Mouse (Mus musculus): ENCODE data around the gene Cobl.

The Cobl gene

DNA sequence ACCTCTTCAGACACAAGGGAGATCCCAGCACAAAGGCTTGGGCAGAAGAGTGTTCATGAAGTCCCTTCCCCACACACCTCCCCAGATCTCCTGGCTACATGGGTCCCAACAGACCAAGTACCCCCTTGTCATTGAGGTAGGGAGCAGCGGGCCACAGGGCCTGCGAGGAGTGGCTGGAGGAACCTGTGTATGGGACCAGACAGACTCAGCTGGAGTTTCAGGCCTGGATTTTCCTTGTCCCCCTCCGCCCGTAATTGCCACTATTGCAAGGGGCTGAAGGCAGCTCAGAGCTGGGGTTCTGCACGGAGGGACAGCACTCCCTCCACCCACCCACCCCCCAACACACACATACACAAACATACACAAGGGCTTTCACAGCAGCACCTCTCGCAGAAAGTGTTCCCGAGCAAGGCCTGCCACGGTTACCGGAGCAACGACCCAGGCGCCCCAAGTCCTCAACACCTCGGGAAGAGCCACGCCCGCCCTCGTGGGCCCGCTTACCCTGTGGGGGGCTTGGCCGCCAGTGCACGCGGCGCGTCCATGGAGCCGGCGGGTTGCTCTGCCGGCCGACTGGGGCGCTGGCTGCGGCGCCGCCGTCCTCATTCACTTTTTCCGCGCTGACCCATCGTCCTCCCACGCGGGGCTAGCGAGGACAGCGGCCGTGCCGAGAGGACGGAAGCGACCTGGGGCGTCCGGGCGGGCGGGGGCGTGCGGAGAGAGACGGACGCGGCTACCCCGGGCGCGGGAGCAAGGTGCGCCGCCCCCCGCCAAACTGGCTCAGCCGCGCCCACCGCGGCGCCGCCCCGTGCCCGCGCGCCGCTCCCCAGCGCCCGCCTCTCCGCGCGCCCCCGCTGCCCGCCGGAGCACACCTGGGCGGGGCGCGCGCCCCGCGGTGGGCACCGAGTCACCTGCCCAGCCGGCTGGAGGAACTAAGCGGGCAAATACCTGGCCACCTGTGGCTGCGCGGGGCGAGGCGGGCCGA, at the start of gene Cobl:
Gene Cobl, minus strand, starts transcription at position 780 of the 982 bp plus-strand sequence.
- no peak for DNase-seq (ENCODE audit: low read depth, low spot score)

DNA sequence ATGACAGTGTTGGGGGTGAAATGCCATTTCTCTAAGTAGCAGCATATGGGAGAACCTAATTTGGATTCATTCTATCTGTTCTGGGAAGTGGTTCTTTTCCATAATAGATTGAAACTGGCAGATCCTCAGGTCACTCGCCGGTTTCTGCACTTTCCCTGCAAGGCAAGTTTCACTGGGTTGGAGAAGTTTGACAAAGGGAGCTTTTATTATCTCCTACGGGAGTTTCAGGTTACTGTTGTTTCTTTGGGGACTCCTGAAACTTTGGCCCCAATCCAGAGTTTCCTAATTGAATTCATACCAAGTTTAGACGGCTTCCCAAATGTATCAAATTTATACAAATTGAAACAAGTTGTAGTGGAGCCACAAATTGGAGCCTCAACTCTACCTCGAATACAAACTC, 49.0 kb upstream of the Cobl start:
- DNase-seq (ENCODE audit: low read depth, low spot score), result no peak

DNA sequence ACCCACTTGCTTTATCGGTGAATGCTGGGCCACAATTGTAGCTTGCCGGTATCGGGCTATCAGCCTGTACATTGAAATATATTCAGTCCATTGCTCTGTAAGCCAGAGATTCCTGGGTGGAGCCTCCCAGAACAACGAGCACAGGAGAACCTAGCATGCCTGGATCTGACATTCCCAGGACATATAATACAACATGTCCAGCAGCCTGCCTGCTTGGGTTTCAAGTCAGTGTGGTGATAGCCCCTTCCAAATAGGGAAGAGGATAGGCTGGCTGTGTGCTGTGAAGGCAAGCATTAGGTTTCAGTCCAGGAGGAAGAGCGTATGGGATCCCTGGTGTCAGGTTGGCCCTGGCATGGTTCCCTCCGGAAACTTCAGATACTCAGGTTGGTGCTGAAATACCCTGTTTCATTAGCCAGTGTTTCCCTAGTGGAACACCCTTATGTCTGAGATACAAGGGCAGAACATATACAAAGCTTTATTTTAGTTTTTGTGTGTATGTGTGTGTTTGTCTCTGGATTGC, 41.7 kb upstream of the Cobl start:
- DNase-seq (ENCODE audit: low read depth, low spot score), result no peak

DNA sequence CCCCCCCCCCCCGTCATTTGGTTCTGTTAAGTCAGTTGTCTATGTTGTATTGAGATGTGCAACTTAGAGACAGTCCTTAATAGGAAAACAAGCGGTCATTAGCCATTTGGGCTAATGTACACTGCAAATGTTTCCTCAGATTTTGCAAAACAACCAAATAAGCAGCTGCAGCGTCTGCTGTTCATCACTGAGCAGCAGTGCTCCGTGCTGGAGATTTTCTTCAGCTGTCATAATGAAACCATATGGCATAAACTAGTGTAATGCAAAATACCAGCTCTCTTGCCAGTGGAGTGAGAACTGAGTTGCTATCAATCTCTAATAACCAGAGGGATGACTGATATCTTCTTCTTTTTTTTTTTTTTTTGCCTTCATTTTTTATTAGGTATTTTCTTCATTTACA, 39.0 kb upstream of the Cobl start:
- peak; percentile 34 for DNase-seq (ENCODE audit: low read depth, low spot score)

DNA sequence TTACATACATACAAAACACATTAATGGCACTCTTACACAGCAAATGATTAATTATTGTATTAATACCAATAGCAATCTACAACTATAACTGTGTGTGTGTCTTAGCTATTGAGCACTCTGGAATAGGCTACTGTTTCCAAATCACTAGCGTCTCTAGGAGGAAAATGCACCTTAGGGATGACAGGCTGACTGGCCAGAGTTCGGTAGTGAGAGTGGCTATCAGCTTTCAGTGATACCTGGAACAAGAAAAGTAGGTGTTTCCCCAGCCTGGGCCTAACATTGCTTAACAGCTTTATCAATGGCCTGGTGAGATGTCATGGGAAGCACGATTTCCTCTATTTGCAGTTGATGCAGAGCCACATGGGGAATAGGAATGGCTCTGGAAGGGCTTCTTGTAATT, 37.0 kb upstream of the Cobl start:
- DNase-seq (ENCODE audit: low read depth, low spot score), result no peak

DNA sequence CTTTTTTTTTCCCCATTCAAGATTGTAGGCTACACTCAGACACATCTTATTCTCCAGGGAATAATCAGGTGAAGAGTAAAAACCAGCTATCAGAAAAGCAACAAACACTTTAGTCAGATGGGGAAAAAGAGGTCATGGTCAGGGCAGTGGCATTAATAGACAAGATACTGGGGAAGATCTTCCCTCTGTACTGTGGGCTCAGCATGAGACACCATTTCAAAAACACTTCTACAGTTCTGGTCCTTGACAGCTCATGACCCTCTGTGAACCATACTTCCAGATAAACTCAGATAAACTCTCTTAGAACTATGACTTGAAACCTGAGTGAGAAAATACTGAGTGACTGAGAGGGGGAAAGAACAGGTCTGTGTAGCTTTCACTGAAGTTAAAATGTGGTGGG, 29.0 kb upstream of the Cobl start:
- no peak for DNase-seq (ENCODE audit: low read depth, low spot score)

DNA sequence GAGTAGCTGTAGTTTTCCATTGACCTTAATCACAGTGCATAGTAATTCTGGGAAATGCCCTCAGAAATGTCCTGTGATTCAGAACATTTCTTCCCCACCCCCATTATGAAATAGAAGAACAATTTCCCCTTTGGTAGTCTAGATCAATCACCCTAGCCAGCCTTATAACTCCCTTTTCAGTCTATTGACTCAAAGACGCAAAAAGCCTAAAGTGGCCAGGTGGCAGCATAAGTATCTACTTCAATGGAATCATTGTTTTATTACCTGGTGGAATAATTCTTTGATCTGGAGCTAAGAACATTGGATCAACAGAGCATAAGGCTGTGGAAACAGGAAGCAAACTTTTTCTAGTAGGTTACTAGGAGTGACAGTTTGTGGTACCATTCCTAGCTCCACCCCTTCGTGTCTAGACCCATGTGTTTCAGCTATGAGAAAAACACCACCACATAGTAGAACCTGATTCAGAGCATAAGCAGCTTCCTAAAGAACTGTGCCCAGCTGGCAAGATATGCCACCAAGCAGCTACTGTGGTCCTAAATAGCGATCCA, 15.2 kb upstream of the Cobl start:
- no peak for DNase-seq (ENCODE audit: low read depth, low spot score)

DNA sequence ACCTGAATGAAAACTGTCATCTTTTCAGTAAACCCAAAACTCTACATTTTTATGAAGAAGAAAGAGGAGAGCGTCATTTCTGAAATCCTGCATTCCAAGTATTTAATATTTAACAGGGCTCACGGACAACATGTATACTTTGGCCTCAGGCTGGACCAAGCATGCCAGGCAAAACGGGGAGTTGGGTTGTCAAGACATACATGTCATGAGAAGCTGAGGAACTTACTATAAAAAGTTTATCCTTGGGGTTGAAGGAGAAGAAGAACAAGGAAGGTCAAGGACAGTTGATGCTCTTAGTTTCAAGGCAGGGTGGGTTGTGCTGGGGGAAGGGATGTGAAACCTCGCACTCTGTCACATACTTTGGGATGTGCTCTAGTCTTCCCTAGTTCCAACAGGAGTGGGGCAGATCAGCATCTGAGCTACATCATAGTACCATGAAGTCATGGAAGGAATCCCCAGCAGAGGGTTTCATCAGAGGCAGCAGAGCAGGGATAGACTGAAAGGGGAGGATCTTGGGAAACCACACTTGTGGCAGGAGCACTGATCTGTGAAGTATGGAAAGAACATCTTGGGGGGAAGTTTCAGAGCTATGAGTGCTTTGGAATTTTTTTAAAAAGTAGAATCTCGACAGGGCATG, 9.7 kb upstream of the Cobl start:
- no peak for DNase-seq (ENCODE audit: low read depth, low spot score)

DNA sequence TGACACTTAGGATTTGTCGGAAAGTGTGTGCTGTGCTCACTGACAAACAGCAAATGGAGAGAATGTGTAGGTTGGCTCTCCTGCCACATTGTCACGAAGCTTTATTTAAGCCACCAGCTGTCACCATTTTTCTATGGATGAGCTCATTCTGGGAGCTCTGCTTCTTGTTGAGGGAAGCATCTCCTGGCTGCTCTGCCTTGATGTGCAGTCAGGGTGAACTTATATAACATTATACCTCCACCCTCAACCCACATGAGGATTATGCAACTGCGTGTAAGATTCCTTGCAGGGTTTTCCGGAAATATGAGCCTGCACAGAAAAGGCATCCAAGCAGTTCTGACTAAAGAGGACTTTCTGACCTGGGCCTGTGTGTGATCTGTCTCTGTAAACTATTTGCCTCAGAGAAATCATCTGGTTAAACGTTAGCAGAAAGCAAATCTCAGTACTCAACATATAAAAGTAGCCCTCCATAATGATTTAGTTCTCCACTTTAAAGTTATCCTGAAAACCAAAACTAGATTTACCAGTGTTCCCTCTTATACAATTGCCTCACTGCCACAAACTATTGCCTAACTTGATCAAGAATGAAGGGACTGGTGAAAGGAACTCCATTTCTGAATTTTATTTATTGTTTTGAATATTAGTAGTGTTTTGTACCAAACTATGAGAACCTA, 9.0 kb upstream of the Cobl start:
- no peak for DNase-seq (ENCODE audit: low read depth, low spot score)

DNA sequence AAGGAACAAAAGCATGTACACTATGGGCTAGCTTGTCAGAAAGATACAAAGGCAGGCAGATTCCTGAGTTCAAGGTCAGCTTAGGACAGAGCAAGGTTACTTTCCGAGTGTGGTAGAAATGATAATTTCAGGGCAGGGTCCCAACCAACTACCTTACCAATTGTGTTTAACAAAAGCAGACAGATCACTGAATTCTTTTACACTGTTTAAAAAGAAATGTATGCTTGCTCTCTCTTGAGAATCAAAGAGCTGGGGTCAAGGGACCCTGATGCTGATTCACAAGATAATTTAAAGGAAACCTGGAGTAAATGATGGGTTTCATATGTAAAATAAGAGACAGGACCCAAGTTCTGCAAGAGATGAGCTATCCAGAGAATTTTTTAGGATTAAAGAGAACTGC, 4.9 kb upstream of the Cobl start:
- no peak for DNase-seq (ENCODE audit: low read depth, low spot score)

DNA sequence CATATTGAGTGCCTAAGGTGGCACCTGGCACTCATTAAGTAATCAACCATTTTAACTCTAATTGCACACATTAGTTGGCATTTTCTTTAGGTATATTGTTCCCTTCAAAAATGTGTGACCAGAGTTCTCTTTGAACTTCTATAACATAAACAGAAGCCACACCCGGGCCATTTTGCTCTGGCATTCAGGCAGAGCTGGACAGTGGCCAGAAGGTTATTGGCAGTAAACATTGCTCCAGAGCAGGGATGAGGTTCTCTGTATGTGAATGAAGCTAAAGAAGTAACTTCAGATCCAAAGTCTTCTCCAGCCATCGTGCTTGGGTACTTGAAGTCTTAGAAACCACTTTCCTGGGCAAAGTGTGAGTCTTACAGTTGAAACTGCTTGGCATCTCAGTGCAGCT, 3.9 kb upstream of the Cobl start:
- DNase-seq (ENCODE audit: low read depth, low spot score), result no peak

DNA sequence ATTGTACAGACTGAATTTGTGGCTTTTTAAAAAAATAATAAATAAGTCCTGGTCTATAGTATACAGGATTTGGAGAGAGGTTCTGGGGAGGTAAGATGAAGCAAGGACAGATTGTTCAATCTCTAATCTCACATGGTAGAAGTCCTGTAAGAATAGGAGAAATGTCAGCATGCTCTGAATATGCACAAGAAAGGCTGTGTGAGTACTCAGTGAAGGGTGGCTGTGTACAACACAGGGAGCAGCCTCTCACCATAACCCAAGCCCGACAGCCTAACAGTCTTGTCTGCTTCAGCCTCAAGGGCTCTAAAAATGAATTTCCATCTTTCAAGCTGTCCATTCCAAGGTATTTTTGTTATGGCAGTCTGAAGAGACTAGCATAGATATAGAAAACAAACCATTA, 3.1 kb upstream of the Cobl start:
- DNase-seq (ENCODE audit: low read depth, low spot score), result no peak

DNA sequence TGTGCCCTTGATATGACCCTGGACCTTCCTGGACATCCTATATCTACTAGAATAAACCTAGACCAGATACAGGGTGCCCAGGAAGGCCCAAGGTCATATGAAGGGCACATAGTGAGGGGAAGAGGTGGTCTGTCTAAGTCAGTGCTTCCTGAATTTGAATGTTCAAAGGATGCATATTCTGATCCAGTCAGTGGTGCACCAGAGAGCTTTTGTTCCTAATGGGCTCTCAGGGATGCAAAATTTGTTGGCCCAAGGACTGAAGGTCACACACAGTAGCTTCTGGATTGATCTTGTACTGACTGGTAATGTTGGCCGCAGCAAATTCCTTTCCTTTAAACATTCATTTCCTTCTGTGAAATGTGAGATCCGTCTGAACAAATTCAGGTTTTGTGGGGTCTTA, 2.5 kb upstream of the Cobl start:
- no peak for DNase-seq (ENCODE audit: low read depth, low spot score)

DNA sequence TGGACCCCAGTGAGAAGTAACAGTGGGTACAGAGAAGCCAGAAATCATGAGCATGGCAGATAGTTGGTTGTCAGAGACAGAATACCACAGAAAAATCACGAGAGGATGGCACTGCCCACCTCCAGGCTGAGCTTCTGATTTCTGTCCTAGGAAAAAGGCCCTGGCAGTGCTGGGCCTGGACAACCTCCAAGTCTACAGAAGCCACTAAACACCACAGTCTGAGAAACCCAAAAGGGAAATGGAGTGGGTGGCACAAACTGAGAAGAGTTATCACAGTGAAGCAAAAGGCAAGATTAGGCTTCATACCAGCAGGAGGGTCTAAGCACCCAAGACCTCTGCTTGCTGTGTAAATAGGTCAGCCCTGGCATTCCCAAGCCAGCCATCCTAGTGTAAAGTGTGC, 1.8 kb upstream of the Cobl start:
- no peak for DNase-seq (ENCODE audit: low read depth, low spot score)

DNA sequence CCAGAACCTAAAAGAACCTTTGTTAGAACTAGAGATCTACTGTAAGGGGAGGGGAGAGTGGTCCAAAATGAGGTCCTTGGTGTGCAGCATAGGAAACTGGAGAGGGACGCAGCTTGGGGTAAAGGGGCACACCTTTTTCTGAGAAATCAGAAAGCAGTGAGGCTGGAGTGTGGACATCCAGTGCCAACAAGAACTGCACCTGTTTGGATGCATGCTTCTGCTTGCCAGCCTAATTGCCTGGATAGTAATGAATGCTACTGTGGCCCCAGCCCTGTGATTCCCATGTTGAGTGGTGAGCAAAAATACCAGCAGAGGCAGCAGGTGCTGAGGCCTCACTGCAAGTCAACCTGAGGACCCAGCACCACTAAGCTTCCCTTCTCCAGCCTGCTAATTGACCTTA, 469 bp upstream of the Cobl start:
- no peak for DNase-seq (ENCODE audit: low read depth, low spot score)

DNA sequence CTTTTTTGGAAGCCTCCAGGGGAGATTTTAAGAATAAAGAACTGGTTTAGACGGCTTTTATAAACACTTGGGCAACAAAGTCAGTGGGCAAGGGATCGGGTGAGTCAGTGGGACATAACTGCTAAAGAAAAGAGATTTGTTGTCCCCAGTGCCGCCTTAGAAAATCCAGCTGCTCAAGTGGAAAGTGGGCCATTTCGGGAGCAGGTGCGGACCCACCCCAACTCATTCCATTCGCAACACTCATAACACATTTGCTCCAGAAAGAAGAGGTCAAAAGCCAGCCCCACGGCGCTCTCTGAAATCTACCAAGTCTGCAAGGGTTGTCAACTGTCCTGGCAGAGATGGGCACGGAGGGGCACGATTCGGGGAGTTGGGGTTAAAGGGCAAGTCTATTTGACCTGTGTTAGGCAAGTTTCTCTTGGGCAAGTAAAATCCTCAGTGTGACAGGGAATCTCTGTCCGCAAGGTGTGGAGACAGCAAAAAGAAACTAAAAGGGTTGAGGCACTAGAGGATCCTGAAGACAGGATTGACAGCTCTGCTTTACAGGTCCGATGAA, 1.1 kb downstream of the Cobl start:
- DNase-seq (ENCODE audit: low read depth, low spot score), result no peak

DNA sequence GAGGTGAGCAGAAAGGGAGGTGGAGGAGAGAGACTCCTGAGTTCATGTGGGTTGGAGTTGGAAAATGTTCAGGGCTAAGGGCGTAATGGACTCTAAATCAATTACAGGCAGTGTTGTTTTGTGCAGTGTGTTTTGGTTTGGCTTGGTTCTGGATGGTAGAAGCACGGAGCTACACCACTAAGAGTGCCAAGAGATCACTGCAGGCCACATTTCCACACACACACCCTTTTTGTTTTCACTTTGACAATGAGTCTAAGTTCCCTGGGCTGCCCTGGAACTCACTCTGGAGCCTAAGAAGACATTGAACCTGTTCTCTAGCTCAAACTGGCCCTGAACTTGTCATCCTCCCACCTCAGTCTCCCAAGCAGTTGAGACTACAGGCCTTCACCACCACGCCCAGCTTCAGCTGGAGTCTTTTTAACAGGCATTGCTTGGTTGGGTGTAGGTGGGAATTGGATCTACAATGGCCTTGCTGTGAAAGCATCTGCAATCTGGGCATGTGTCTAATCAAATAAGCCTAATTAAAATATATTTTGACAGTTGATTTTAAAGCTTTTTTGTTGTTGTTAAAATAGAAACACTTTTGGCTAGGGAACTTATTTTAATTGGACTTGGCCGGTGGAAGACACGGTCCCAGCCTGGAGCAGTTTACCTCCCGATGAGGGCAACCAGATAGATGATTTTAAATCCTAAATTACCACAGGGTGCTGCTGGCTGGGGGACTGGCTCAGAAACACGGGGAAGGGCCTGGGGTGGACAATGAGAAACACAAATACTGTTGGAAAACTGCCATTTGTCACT, 4.8 kb downstream of the Cobl start:
- no peak for DNase-seq (ENCODE audit: low read depth, low spot score)

DNA sequence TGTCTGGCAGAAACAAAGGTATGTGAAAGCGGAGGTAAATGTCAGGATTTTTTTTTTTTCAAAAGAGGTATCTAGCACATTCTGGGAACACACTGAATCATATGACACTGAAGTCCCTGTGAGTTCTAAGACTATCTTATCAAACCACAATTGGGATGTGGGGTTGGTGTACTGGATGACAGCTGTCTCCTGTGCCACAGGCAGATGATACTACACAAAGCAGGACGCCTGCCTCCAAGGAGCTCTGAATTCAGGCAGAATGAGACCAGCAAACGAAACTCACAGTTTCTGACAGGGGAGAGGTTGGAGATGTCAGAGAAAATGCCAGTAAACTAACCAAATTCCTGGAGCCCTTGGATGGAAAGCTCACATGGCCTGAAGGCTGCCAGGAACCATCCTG, 5.9 kb downstream of the Cobl start:
- DNase-seq (ENCODE audit: low read depth, low spot score), result no peak

DNA sequence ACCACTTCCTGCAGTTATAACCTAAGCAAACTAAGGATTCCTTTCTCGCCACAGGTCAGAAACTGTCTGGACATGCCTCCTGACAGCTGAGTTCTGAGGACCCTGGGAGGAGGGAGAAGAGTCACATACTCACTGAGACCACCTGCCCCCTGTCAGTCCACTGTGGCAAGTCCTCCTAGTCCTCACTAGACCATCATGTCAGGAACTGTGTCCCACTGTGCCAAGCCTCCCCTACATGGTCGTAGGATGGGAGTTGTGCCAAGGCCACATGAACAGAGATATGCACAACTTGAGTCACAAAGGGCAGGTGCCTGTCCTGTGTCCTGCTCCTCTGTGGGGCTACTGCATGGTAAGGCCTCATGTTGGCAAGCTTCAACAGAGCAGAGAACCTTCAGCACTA, 6.4 kb downstream of the Cobl start:
- DNase-seq (ENCODE audit: low read depth, low spot score), result no peak

DNA sequence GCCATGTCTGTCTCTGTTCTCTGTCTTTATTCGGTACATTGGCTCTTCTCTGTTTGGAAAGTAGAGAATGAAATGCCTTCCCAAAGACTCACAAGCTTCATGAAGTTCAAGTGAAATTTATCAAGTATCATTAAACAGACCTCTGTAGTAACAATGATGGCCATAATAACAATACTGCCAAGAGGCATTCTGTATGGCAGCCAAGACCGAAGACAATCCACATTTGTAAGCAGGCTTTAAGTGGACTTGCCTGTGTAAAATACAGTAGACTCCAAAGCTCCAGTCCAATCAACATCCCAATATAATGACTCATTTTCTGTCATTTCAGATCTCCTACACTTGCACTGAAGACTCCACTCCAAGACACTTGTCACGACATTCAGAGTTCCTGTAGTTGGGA, 16.7 kb downstream of the Cobl start:
- DNase-seq (ENCODE audit: low read depth, low spot score), result no peak

DNA sequence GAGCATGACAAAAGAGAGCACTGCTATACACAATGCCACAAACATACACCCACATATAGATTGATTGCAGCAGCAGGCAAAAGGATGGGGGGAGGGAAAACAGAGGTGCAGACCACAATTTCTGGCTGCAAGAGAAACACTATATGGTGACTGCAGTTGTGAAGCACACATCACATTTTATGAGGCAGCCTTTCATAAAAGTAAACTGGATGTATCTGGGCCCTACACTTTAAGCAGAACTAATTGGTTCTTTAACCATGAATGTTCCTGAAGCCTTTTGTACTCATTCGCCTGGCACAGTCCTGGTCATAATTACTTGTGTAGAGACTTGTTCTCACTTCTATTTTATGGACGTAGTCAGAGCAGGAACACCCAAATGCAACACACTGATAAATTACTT, 19.5 kb downstream of the Cobl start:
- no peak for DNase-seq (ENCODE audit: low read depth, low spot score)
